Comparison of ENCODE assay signal across 30 mouse cellular contexts in genomic region chr1:149038188-149038967, GRCm38 (mm10).
DNase-seq lines count a peak whose midpoint lies in the region; ATAC-seq lines count a peak whose summit lies in the region.
"Had no signal": no experiment of that assay in that cellular context is flagged by ENCODE, and none has a peak within 500 bp of the region (broad histone marks: within the 10 kb centered on the region; RNA-seq: fewer than 3 reads in every experiment).

No protein-coding gene starts in this region.

- DNase-seq in heart, adult 11 months: peak; percentile 17
- DNase-seq in neural tube, embryonic 10.5 days (ENCODE audit: extremely low spot score, low spot score): no peak
- DNase-seq in adrenal gland, adult (ENCODE audit: inconsistent age in 2 of 2, low spot score in 1 of 2): no peak
- no peak for DNase-seq in right cerebral cortex, postnatal 36 days (ENCODE audit: low spot score in 2 of 2)
- DNase-seq: adrenal gland, adult 2 months; adrenal gland, postnatal 10 days; adrenal gland, postnatal 25 days; B cell, adult 2 months; cerebellum, adult 11 months; cerebellum, adult 18-20 months; cerebellum, adult 8-10 months; cerebellum, adult 9-11 months; cerebellum, postnatal 14 days; cerebellum, postnatal 36 days had no signal

- H3K4me1 ChIP-seq in heart, embryonic 12.5 days (replicated peaks): no peaks in the 10 kb centered on the region
- H3K4me1 ChIP-seq: embryonic facial prominence, embryonic 13.5 days; embryonic facial prominence, embryonic 15.5 days; forebrain, embryonic 10.5 days; forebrain, embryonic 12.5 days had no signal

- no peak overlapping the region for H3K4me3 ChIP-seq in heart, embryonic 12.5 days
- H3K4me3 ChIP-seq: embryonic facial prominence, embryonic 13.5 days; embryonic facial prominence, embryonic 15.5 days; erythroblast, embryonic 14.5 days; forebrain, embryonic 10.5 days; forebrain, embryonic 12.5 days had no signal

- H3K4me2 ChIP-seq in heart, embryonic 12.5 days: no peak overlapping the region
- H3K4me2 ChIP-seq: embryonic facial prominence, embryonic 13.5 days; embryonic facial prominence, embryonic 15.5 days; forebrain, embryonic 12.5 days had no signal

- H3K27me3 ChIP-seq in heart, embryonic 12.5 days (replicated peaks): no peaks in the 10 kb centered on the region
- H3K27me3 ChIP-seq: CH12.LX; embryonic facial prominence, embryonic 13.5 days; embryonic facial prominence, embryonic 15.5 days; forebrain, embryonic 12.5 days; Patski had no signal

- ATAC-seq in heart, embryonic 12.5 days (ENCODE audit: insufficient number of reproducible peaks, low FRiP score): no peak
- ATAC-seq in common myeloid progenitor, adult 5-6 weeks (replicated peaks; ENCODE audit: low read depth, poor library complexity, severe bottlenecking): peak; percentile 75
- ATAC-seq in hematopoietic stem cell, adult 5-6 weeks (replicated peaks in 1 of 2; ENCODE audit: insufficient read depth in 1 of 2, low FRiP score in 2 of 2, low TSS enrichment in 1 of 2, low read depth in 1 of 2, poor library complexity in 2 of 2, severe bottlenecking in 2 of 2): peak; percentile 43 to 45; a peak in 3 of 4 replicates
- peak; percentile 73 for ATAC-seq in megakaryocyte progenitor cell, adult 5-6 weeks (replicated peaks; ENCODE audit: poor library complexity)
- ATAC-seq: activated CD4-positive, CD25-positive, alpha-beta regulatory T cell, adult 4 months; CD4-positive, CD25-positive, alpha-beta regulatory T cell, adult 4 months; forebrain, embryonic 14.5 days; forebrain, embryonic 16.5 days; Patski had no signal

- H3K27ac ChIP-seq in heart, embryonic 12.5 days (ENCODE audit: poor library complexity, severe bottlenecking): no peak overlapping the region
- H3K27ac ChIP-seq: embryonic facial prominence, embryonic 13.5 days; embryonic facial prominence, embryonic 15.5 days; forebrain, embryonic 10.5 days; forebrain, embryonic 12.5 days had no signal

- WGBS in heart, embryonic 12.5 days: 73% methylated on average over 3 of the region's 3 CpGs

- H3K36me3 ChIP-seq in heart, embryonic 12.5 days: no peaks in the 10 kb centered on the region
- H3K36me3 ChIP-seq: embryonic facial prominence, embryonic 13.5 days; embryonic facial prominence, embryonic 15.5 days; forebrain, embryonic 10.5 days; forebrain, embryonic 12.5 days; G1E had no signal

- H3K9ac ChIP-seq in heart, embryonic 12.5 days: no peak overlapping the region
- H3K9ac ChIP-seq: embryonic facial prominence, embryonic 13.5 days; embryonic facial prominence, embryonic 15.5 days; forebrain, embryonic 12.5 days had no signal

- H3K9me3 ChIP-seq in heart, embryonic 12.5 days (replicated peaks): no peaks in the 10 kb centered on the region
- H3K9me3 ChIP-seq: embryonic facial prominence, embryonic 13.5 days; embryonic facial prominence, embryonic 15.5 days; forebrain, embryonic 10.5 days; forebrain, embryonic 12.5 days; G1E had no signal
